ENCODE assay signal across 9 mouse cellular contexts in genomic region chr14:25646161-25646621, GRCm38 (mm10). TPM values are rescaled to one million over a fixed set of nuclear protein-coding genes. Genes with fewer than 3 reads are reported as not detected.
DNase-seq lines count a peak whose midpoint lies in the region; ATAC-seq and TF ChIP-seq lines count a peak whose summit lies in the region.
"Had no signal": no experiment of that assay in that cellular context is flagged by ENCODE, and none has a peak within 500 bp of the region (broad histone marks: within the 10 kb centered on the region; RNA-seq: fewer than 3 reads in every experiment).

No protein-coding gene starts in this region.

- H3K9ac ChIP-seq in intestine, embryonic 14.5 days (ENCODE audit: low read length), result no peak overlapping the region
- no peak overlapping the region for H3K9ac ChIP-seq in liver, adult 2 months (ENCODE audit: low read depth, low read length)
- H3K9ac ChIP-seq in midbrain, postnatal 0 days (replicated peaks; ENCODE audit: low read length, poor library complexity, severe bottlenecking), result no peak overlapping the region
- H3K9ac ChIP-seq: embryonic facial prominence, embryonic 13.5 days had no signal

- no peak for TF ChIP-seq POLR2A in liver, adult 2 months (IDR thresholded peaks at IDR 0.05; ENCODE audit: extremely low read depth, insufficient read depth, low read length)

- 58% methylated on average over 2 of the region's 2 CpGs for WGBS in intestine, embryonic 14.5 days
- WGBS in liver, adult 2 months, result 67% methylated on average over 2 of the region's 2 CpGs
- WGBS in midbrain, postnatal 0 days, result 80% methylated on average over 2 of the region's 2 CpGs

- TF ChIP-seq CTCF in liver, adult 2 months (IDR thresholded peaks at IDR 0.05; ENCODE audit: low read depth, low read length), result peak; percentile 93
- TF ChIP-seq CTCF in midbrain, postnatal 0 days (IDR thresholded peaks at IDR 0.05), result peak; percentile 92

- H3K27me3 ChIP-seq in intestine, embryonic 14.5 days (replicated peaks; ENCODE audit: control insufficient read depth, insufficient read depth, low read length), result no peaks in the 10 kb centered on the region
- H3K27me3 ChIP-seq in liver, adult 2 months (ENCODE audit: control insufficient read depth, insufficient read depth, low read length), result no peaks in the 10 kb centered on the region
- H3K27me3 ChIP-seq in midbrain, postnatal 0 days (ENCODE audit: insufficient read depth, low read length), result no peaks in the 10 kb centered on the region
- no peaks in the 10 kb centered on the region for H3K27me3 ChIP-seq in splenic B cell, adult 2 months (ENCODE audit: control insufficient read depth, insufficient read depth, low read length, poor library complexity, severe bottlenecking)
- H3K27me3 ChIP-seq: embryonic facial prominence, embryonic 13.5 days had no signal

- no peaks in the 10 kb centered on the region for H3K4me1 ChIP-seq in intestine, embryonic 14.5 days (replicated peaks; ENCODE audit: control insufficient read depth, insufficient read depth, low read length)
- H3K4me1 ChIP-seq in liver, adult 2 months (ENCODE audit: control insufficient read depth, insufficient read depth, low read length), result no peaks in the 10 kb centered on the region; the same call in none of the 2 replicates
- no peaks in the 10 kb centered on the region for H3K4me1 ChIP-seq in midbrain, postnatal 0 days (ENCODE audit: insufficient read depth, low read length)
- H3K4me1 ChIP-seq: embryonic facial prominence, embryonic 13.5 days had no signal

- H3K79me2 ChIP-seq in liver, adult 2 months (ENCODE audit: control insufficient read depth, insufficient read depth, low read length), result no peaks in the 10 kb centered on the region

- no peak overlapping the region for H3K27ac ChIP-seq in intestine, embryonic 14.5 days (ENCODE audit: low read depth)
- no peak overlapping the region for H3K27ac ChIP-seq in liver, adult 2 months (replicated peaks; ENCODE audit: insufficient read depth, low read depth, low read length)
- no peak overlapping the region for H3K27ac ChIP-seq in midbrain, postnatal 0 days (ENCODE audit: low read depth, low read length)
- H3K27ac ChIP-seq: embryonic facial prominence, embryonic 13.5 days had no signal

- ATAC-seq in intestine, embryonic 14.5 days (replicated peaks; ENCODE audit: low FRiP score, low TSS enrichment, low read depth), result no peak
- 0 out of 2 replicates have a peak, but pooled peaks have one; percentile 26 for ATAC-seq in midbrain, postnatal 0 days (ENCODE audit: low FRiP score)

- no peaks in the 10 kb centered on the region for H3K9me3 ChIP-seq in intestine, embryonic 14.5 days (ENCODE audit: control insufficient read depth, low read length)
- no peaks in the 10 kb centered on the region for H3K9me3 ChIP-seq in midbrain, postnatal 0 days (ENCODE audit: low read length)
- H3K9me3 ChIP-seq: embryonic facial prominence, embryonic 13.5 days had no signal

- no peak overlapping the region for H3K4me3 ChIP-seq in intestine, embryonic 14.5 days (ENCODE audit: low read depth, low read length)
- H3K4me3 ChIP-seq in liver, adult 2 months (ENCODE audit: insufficient read depth, low read depth, low read length), result no peak overlapping the region
- no peak overlapping the region for H3K4me3 ChIP-seq in midbrain, postnatal 0 days (ENCODE audit: low read depth, low read length)
- H3K4me3 ChIP-seq: embryonic facial prominence, embryonic 13.5 days had no signal

- H3K4me2 ChIP-seq in intestine, embryonic 14.5 days (ENCODE audit: low read length), result no peak overlapping the region
- no peak overlapping the region for H3K4me2 ChIP-seq in midbrain, postnatal 0 days (ENCODE audit: low read depth, low read length, poor library complexity, severe bottlenecking)
- H3K4me2 ChIP-seq: embryonic facial prominence, embryonic 13.5 days had no signal

- peaks cover 82% of the 10 kb centered on the region for H3K36me3 ChIP-seq in intestine, embryonic 14.5 days (ENCODE audit: control insufficient read depth, insufficient read depth, low read length)
- peaks cover 48% of the 10 kb centered on the region for H3K36me3 ChIP-seq in liver, adult 2 months (ENCODE audit: control insufficient read depth, insufficient read depth, low read length)
- H3K36me3 ChIP-seq in midbrain, postnatal 0 days (ENCODE audit: insufficient read depth, low read length), result peaks cover 70% of the 10 kb centered on the region
- H3K36me3 ChIP-seq in splenic B cell, adult 2 months (ENCODE audit: control insufficient read depth, insufficient read depth, low read length, poor library complexity, severe bottlenecking), result peaks cover 22% of the 10 kb centered on the region

- peak; percentile 21 to 50 for DNase-seq in urinary bladder, adult 18-20 months (ENCODE audit: low spot score in 2 of 2)
- no peak for DNase-seq in urinary bladder, adult 2 months (ENCODE audit: low spot score)
- DNase-seq in cerebellum, adult 9-10 months, result peak; percentile 81
- DNase-seq in gastrocnemius, postnatal 25 days, result peak; percentile 62
- peak; percentile 82 for DNase-seq in intestine, embryonic 14.5 days (ENCODE audit: low spot score)
- DNase-seq in liver, adult 2 months (ENCODE audit: extremely low read depth, low read depth, low spot score), result peak; percentile 34
- peak; percentile 74 for DNase-seq in midbrain, postnatal 0 days (ENCODE audit: low spot score)
- peak; percentile 74 for DNase-seq in splenic B cell, adult 2 months (ENCODE audit: low read depth, low spot score)

RNA-seq across cellular contexts. Expression of gene Ppif, which starts 47.8 kb away (rescaled TPM):
- 21.2 and 27.2 TPM in 2 replicates for polyA plus RNA-seq in urinary bladder, adult 2 months (2012; rRNA removed)
- total RNA-seq in gastrocnemius, postnatal 25 days (2021), result 10 to 100 TPM; 39.9 to 51.1 TPM
- 71.2 and 71.4 TPM in 2 replicates for polyA plus RNA-seq in intestine, embryonic 14.5 days (2014; fragmentation: Nextera tagmentation; extraction: Ambion mirVana)
- total RNA-seq in liver, adult 2 months (2014; rRNA removed), result 19.4 and 31.1 TPM in 2 replicates
- 76.3 and 80.6 TPM in 2 replicates for polyA plus RNA-seq in liver, adult 2 months (2012; rRNA removed)
- total RNA-seq in midbrain, postnatal 0 days (2014; rRNA removed), result 51.4 and 55.8 TPM in 2 replicates
- 50.2 and 52.2 TPM in 2 replicates for polyA plus RNA-seq in midbrain, postnatal 0 days (2015; fragmentation: Nextera tagmentation; extraction: Ambion mirVana)
